Mouse (Mus musculus) midbrain, postnatal 0 days (tissue): ENCODE data around the gene Ost4. TPM values are rescaled to one million over a fixed set of nuclear protein-coding genes. Genes with fewer than 3 reads are reported as not detected.

Experiments used
- ATAC-seq: fragments of 200-750 bp; cut with Nextera tagmentation; 2 replicates; pipeline ENCODE4 v1.8.0; 2017; ENCODE audit warnings: moderate number of reproducible peaks, mild to moderate bottlenecking, moderate TSS enrichment, moderate library complexity; ENCODE audit not compliant: low FRiP score
- DNase-seq: peaks from one replicate; pipeline ENCODE4 v3.0.0-alpha.2; 2015; ENCODE audit warnings: low spot score
- H3K27ac ChIP-seq: fragments of 300-500 bp; sonication (generic); 2 replicates; pipeline ENCODE4 v1.5.1; 2014; ENCODE audit warnings: low read depth, mild to moderate bottlenecking, low read length, mixed read lengths
- H3K27me3 ChIP-seq: fragments of 300-500 bp; sonication (generic); 2 replicates; pipeline ENCODE4 v1.6.1; 2014; ENCODE audit warnings: low read length, control low read depth, mixed read lengths; ENCODE audit not compliant: insufficient read depth
- H3K36me3 ChIP-seq: fragments of 300-500 bp; sonication (generic); 2 replicates; pipeline ENCODE4 v1.6.1; 2014; ENCODE audit warnings: low read length, control low read depth, mixed read lengths; ENCODE audit not compliant: insufficient read depth
- H3K4me1 ChIP-seq: fragments of 300-500 bp; sonication (generic); 2 replicates; pipeline ENCODE4 v1.6.1; 2014; ENCODE audit warnings: mild to moderate bottlenecking, control low read depth, antibody characterized with exemption, low read length, mixed read lengths; ENCODE audit not compliant: insufficient read depth
- H3K4me2 ChIP-seq: fragments of 300-500 bp; sonication (generic); 2 replicates; pipeline ENCODE4 v1.6.1; 2014; ENCODE audit warnings: low read depth, mild to moderate bottlenecking, low read length, mixed read lengths; ENCODE audit not compliant: poor library complexity, severe bottlenecking
- H3K4me3 ChIP-seq: fragments of 300-500 bp; sonication (generic); 2 replicates; pipeline ENCODE4 v1.5.1; 2014; ENCODE audit warnings: low read depth, mild to moderate bottlenecking, low read length, moderate library complexity
- H3K9ac ChIP-seq: fragments of 300-500 bp; sonication (generic); replicated peaks from 2 replicates; pipeline ENCODE4 v1.6.1; 2014; ENCODE audit warnings: mild to moderate bottlenecking, low read length, moderate library complexity, mixed read lengths; ENCODE audit not compliant: poor library complexity, severe bottlenecking
- H3K9me3 ChIP-seq: fragments of 300-500 bp; sonication (generic); 2 replicates; pipeline ENCODE4 v1.6.1; 2016; ENCODE audit warnings: low read length, control low read depth
- CTCF ChIP-seq: IDR thresholded peaks from 2 replicates; pipeline ENCODE4 v1.5.1; 2016; ENCODE audit warnings: antibody characterized with exemption, mild to moderate bottlenecking
- WGBS: fragments of 180-500 bp; shearing (Covaris S2); extraction: QIAGEN DNeasy Blood & Tissue Kit; methylation state at CpG from one replicate; pipeline ENCODE4 v1.1.7; 2014; 5-methylcytosine and 5-hydroxymethylcytosine counted together
- polyA plus RNA-seq: library from polyadenylated mRNA; unstranded; fragments of >200 nt; fragmentation: Nextera tagmentation; extraction: Ambion mirVana; gene quantifications from 2 replicates; pipeline ENCODE4 v1.2.1, GENCODE M21; 2015
- total RNA-seq: library from RNA; depleted of rRNA; stranded (reverse); fragments of >200 nt; gene quantifications from 2 replicates; pipeline ENCODE4 v1.2.3, GENCODE M21; 2014

Gene Ost4
- total and polyA plus RNA-seq, 2 experiments from 2014 or later = 123 to 175 TPM

GRCm38 (mm10) chr5:30930121-30930520 lies 22.5 kb upstream of the Ost4 start:
- no peak overlapping the region for H3K4me3 ChIP-seq
- 37% methylated on average over 4 of the region's 4 CpGs for WGBS
- no peaks in the 10 kb centered on the region for H3K9me3 ChIP-seq
- peaks cover 13% of the 10 kb centered on the region for H3K36me3 ChIP-seq
- H3K9ac ChIP-seq = no peak overlapping the region
- no peak for ATAC-seq
- H3K27me3 ChIP-seq = no peaks in the 10 kb centered on the region
- peak; percentile 83 for TF ChIP-seq CTCF
- no peak overlapping the region for H3K27ac ChIP-seq
- peak; percentile 84 for DNase-seq
- no peak overlapping the region for H3K4me2 ChIP-seq
- H3K4me1 ChIP-seq = no peaks in the 10 kb centered on the region

- H3K27ac ChIP-seq = no peak overlapping the region
- ATAC-seq (0 out of 2 replicates have a peak, but pooled peaks have one; percentile 47), DNase-seq (peak; percentile 67)
- WGBS = 42% methylated on average over 7 of the region's 7 CpGs
- no peak overlapping the region for H3K4me3 ChIP-seq
- no peaks in the 10 kb centered on the region for H3K27me3 ChIP-seq
- TF ChIP-seq CTCF = no peak
- H3K9me3 ChIP-seq = no peaks in the 10 kb centered on the region
- H3K4me2 ChIP-seq = peak overlapping the region; percentile 36; the same call in 1 of the 2 replicates
- no peaks in the 10 kb centered on the region for H3K4me1 ChIP-seq
- H3K36me3 ChIP-seq = peaks cover under 1% of the 10 kb centered on the region; the same call in 1 of the 2 replicates
- H3K9ac ChIP-seq = no peak overlapping the region
Measured at GRCm38 (mm10) chr5:30927945-30928529, 20.4 kb upstream of the Ost4 start.

- ATAC-seq (no peak), DNase-seq (no peak)
- Histone ChIP-seq H3K27ac (no peak overlapping the region), H3K4me1 (no peaks in the 10 kb centered on the region), H3K9me3 (no peaks in the 10 kb centered on the region), H3K36me3 (no peaks in the 10 kb centered on the region), H3K4me3 (no peak overlapping the region), H3K27me3 (no peaks in the 10 kb centered on the region), H3K4me2 (no peak overlapping the region), H3K9ac (no peak overlapping the region)
- TF ChIP-seq CTCF = no peak
- WGBS = 79% methylated on average over 2 of the region's 2 CpGs
Measured at GRCm38 (mm10) chr5:30926073-30926472, 18.5 kb upstream of the Ost4 start.

- no peaks in the 10 kb centered on the region for H3K36me3 ChIP-seq
- DNase-seq (no peak), ATAC-seq (no peak)
- no peaks in the 10 kb centered on the region for H3K27me3 ChIP-seq
- no peak overlapping the region for H3K9ac ChIP-seq
- H3K9me3 ChIP-seq = no peaks in the 10 kb centered on the region
- no peaks in the 10 kb centered on the region for H3K4me1 ChIP-seq
- 92% methylated on average over 5 of the region's 5 CpGs for WGBS
- H3K27ac ChIP-seq = no peak overlapping the region
- no peak for TF ChIP-seq CTCF
- H3K4me2 ChIP-seq = no peak overlapping the region
- H3K4me3 ChIP-seq = no peak overlapping the region
Measured at GRCm38 (mm10) chr5:30925217-30925616, 17.6 kb upstream of the Ost4 start.

- H3K4me1 ChIP-seq = no peaks in the 10 kb centered on the region
- H3K9ac ChIP-seq = no peak overlapping the region
- H3K9me3 ChIP-seq = no peaks in the 10 kb centered on the region
- ATAC-seq = no peak
- no peak for TF ChIP-seq CTCF
- no peak overlapping the region for H3K27ac ChIP-seq
- H3K36me3 ChIP-seq = no peaks in the 10 kb centered on the region
- no peak for DNase-seq
- H3K4me2 ChIP-seq = no peak overlapping the region
- no peaks in the 10 kb centered on the region for H3K27me3 ChIP-seq
- H3K4me3 ChIP-seq = no peak overlapping the region
- WGBS = 79% methylated on average over 8 of the region's 8 CpGs
Measured at GRCm38 (mm10) chr5:30924614-30925013, 17.0 kb upstream of the Ost4 start.

GRCm38 (mm10) chr5:30923119-30923518 lies 15.5 kb upstream of the Ost4 start:
- DNase-seq = no peak
- H3K4me3 ChIP-seq = no peak overlapping the region
- no peaks in the 10 kb centered on the region for H3K4me1 ChIP-seq
- H3K36me3 ChIP-seq = no peaks in the 10 kb centered on the region
- no peak overlapping the region for H3K4me2 ChIP-seq
- WGBS = 90% methylated on average over 6 of the region's 6 CpGs
- TF ChIP-seq CTCF = no peak
- no peaks in the 10 kb centered on the region for H3K27me3 ChIP-seq
- H3K9ac ChIP-seq = no peak overlapping the region
- no peaks in the 10 kb centered on the region for H3K9me3 ChIP-seq
- H3K27ac ChIP-seq = no peak overlapping the region
- no peak for ATAC-seq
